19 mouse cellular contexts compared by ENCODE assay signal in the genomic region with DNA sequence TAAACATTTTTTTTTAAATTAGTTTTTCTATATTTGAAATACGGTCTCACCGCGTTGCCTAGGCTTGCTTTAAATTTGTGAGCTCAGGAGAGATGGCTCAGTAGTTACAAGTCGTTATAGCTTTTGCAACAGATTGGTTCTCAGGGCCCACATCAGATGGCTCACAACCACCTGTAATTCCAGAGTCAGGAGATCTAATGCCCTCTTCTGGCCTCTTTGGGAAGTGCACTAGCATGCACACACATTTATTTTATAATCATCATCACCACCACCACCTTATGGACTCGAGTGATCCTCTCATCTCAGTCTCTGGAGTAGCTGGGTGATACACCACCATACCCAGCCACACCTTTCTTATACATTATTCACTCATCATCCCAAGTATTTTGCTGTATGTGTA.
DNase-seq lines count a peak whose midpoint lies in the region; ATAC-seq and TF ChIP-seq lines count a peak whose summit lies in the region.
"Had no signal": no experiment of that assay in that cellular context is flagged by ENCODE, and none has a peak within 500 bp of the region (broad histone marks: within the 10 kb centered on the region; RNA-seq: fewer than 3 reads in every experiment).

No protein-coding gene starts in this region.

- no peak overlapping the region for H3K4me2 ChIP-seq in limb, embryonic 11.5 days (ENCODE audit: low read depth, severe bottlenecking)
- H3K4me2 ChIP-seq: embryonic facial prominence, embryonic 13.5 days; hindbrain, embryonic 12.5 days; neural tube, embryonic 12.5 days had no signal

- peaks cover 2% of the 10 kb centered on the region; the same call in 1 of the 2 replicates for H3K9me3 ChIP-seq in limb, embryonic 11.5 days (ENCODE audit: control insufficient read depth, low read length)
- H3K9me3 ChIP-seq in limb, embryonic 10.5 days (replicated peaks), result no peaks in the 10 kb centered on the region; the same call in 1 of the 2 replicates
- H3K9me3 ChIP-seq: embryonic facial prominence, embryonic 13.5 days; hindbrain, embryonic 12.5 days; neural tube, embryonic 12.5 days had no signal

- peak; percentile 20 for DNase-seq in CD4-positive, CD25-positive, alpha-beta regulatory T cell, adult 2 months (ENCODE audit: low read depth, low spot score)
- peak; percentile 10 for DNase-seq in limb, embryonic 11.5 days (ENCODE audit: low spot score)
- DNase-seq in limb, embryonic 10.5 days (ENCODE audit: low spot score), result no peak
- DNase-seq in thymus, postnatal 14 days, result peak; percentile 57
- no peak for DNase-seq in thymus, postnatal 0 days (ENCODE audit: low spot score)
- peak; percentile 60 for DNase-seq in thymus, postnatal 4 days
- DNase-seq in layer of hippocampus, adult 2 months (ENCODE audit: low spot score in 2 of 2), result no peak
- DNase-seq: adrenal gland, postnatal 25 days; cerebellum, adult 2 months; gastrocnemius, adult 2 months; heart, adult 11 months; kidney, adult 18-20 months; kidney, postnatal 25 days; lung, adult 2 months had no signal

- ATAC-seq in CD4-positive, CD25-positive, alpha-beta regulatory T cell, adult 4 months, result no peak
- no peak for ATAC-seq in limb, embryonic 11.5 days (ENCODE audit: insufficient number of reproducible peaks, low FRiP score, low TSS enrichment, low read depth)
- ATAC-seq: activated CD4-positive, CD25-positive, alpha-beta regulatory T cell, adult 4 months had no signal

- H3K4me1 ChIP-seq in limb, embryonic 11.5 days (ENCODE audit: control insufficient read depth, insufficient read depth, low read length), result 0 out of 2 replicates have a peak, but pooled peaks cover 3% of the 10 kb centered on the region
- peaks cover 9% of the 10 kb centered on the region for H3K4me1 ChIP-seq in limb, embryonic 10.5 days

- no peak for TF ChIP-seq CTCF in layer of hippocampus, adult 2 months (conservative IDR thresholded peaks at IDR 0.05)

- no peak overlapping the region for H3K9ac ChIP-seq in limb, embryonic 11.5 days (ENCODE audit: low read length)
- H3K9ac ChIP-seq: embryonic facial prominence, embryonic 13.5 days; hindbrain, embryonic 12.5 days; neural tube, embryonic 12.5 days had no signal

- no peak overlapping the region for H3K4me3 ChIP-seq in limb, embryonic 11.5 days (ENCODE audit: low read depth, low read length)
- no peak overlapping the region for H3K4me3 ChIP-seq in limb, embryonic 10.5 days
- H3K4me3 ChIP-seq in layer of hippocampus, adult 2 months, result no peak overlapping the region
- H3K4me3 ChIP-seq: embryonic facial prominence, embryonic 13.5 days; gastrocnemius, adult 2 months; hindbrain, embryonic 12.5 days; neural tube, embryonic 12.5 days had no signal

- H3K36me3 ChIP-seq in limb, embryonic 11.5 days (ENCODE audit: control insufficient read depth, insufficient read depth, low read length), result no peaks in the 10 kb centered on the region
- no peaks in the 10 kb centered on the region for H3K36me3 ChIP-seq in limb, embryonic 10.5 days
- H3K36me3 ChIP-seq: embryonic facial prominence, embryonic 13.5 days; hindbrain, embryonic 12.5 days; neural tube, embryonic 12.5 days had no signal

- H3K27me3 ChIP-seq in limb, embryonic 11.5 days (ENCODE audit: control insufficient read depth, insufficient read depth, low read length), result no peaks in the 10 kb centered on the region
- H3K27me3 ChIP-seq in limb, embryonic 10.5 days (ENCODE audit: low read depth, poor library complexity, severe bottlenecking), result peaks cover 8% of the 10 kb centered on the region; the same call in 1 of the 2 replicates
- H3K27me3 ChIP-seq: embryonic facial prominence, embryonic 13.5 days had no signal

- no peak overlapping the region for H3K27ac ChIP-seq in limb, embryonic 11.5 days (replicated peaks; ENCODE audit: low read depth, low read length)
- no peak overlapping the region for H3K27ac ChIP-seq in limb, embryonic 10.5 days
- H3K27ac ChIP-seq in layer of hippocampus, adult 2 months, result no peak overlapping the region
- H3K27ac ChIP-seq: embryonic facial prominence, embryonic 13.5 days; gastrocnemius, adult 2 months; hindbrain, embryonic 12.5 days; neural tube, embryonic 12.5 days had no signal

- 87% methylated on average over 5 of the region's 5 CpGs for WGBS in limb, embryonic 11.5 days
- 91% methylated on average over 5 of the region's 5 CpGs for WGBS in limb, embryonic 10.5 days

Comparison
In these comparisons a context has a peak if more than half of its experiments do, and no peak if none do; other contexts are left out.
1. DNase-seq: peak in CD4-positive, CD25-positive, alpha-beta regulatory T cell, adult 2 months (single experiment), limb, embryonic 11.5 days (single experiment), thymus, postnatal 14 days (single experiment) and thymus, postnatal 4 days (single experiment); none in limb, embryonic 10.5 days (single experiment), thymus, postnatal 0 days (single experiment) and layer of hippocampus, adult 2 months (0 of 2).